Mouse (Mus musculus) MEL (cell line): ENCODE data around the gene Ncoa7.

Experiments
- CTCF ChIP-seq, 3 experiments: IDR thresholded peaks in 2 of 3; conservative IDR thresholded peaks in 1 of 3; 2 replicates each; pipeline ENCODE4 v1.5.1; 2011 to 2012; ENCODE audit warnings: low read length in 3 of 3, low read depth in 2 of 3, mild to moderate bottlenecking in 2 of 3, improper control_type of control experiment in 1 of 3, inconsistent platforms in 1 of 3, mixed read lengths in 1 of 3, moderate library complexity in 1 of 3; ENCODE audit not compliant: control insufficient read depth in 1 of 3, insufficient read depth in 1 of 3, poor library complexity in 1 of 3, severe bottlenecking in 1 of 3
- POLR2A ChIP-seq, 2 experiments: IDR thresholded peaks; 2 replicates each; pipeline ENCODE4 v1.6.1; 2011 to 2012; ENCODE audit warnings: low read length in 2 of 2, mild to moderate bottlenecking in 2 of 2, control low read depth in 1 of 2, improper control_type of control experiment in 1 of 2, low read depth in 1 of 2, moderate library complexity in 1 of 2; ENCODE audit not compliant: control insufficient read depth in 1 of 2, insufficient read depth in 1 of 2, poor library complexity in 1 of 2
- TCF12 ChIP-seq: IDR thresholded peaks from 2 replicates; pipeline ENCODE4 v1.6.1; 2014; ENCODE audit warnings: low read depth, mild to moderate bottlenecking, inconsistent platforms, low read length, improper control_type of control experiment, moderate library complexity
- UBTF ChIP-seq: IDR thresholded peaks from 2 replicates; pipeline ENCODE4 v1.6.1; 2012; ENCODE audit warnings: low read depth, mild to moderate bottlenecking, inconsistent platforms, low read length, improper control_type of control experiment, moderate library complexity, borderline replicate concordance; ENCODE audit not compliant: insufficient read depth

- TF ChIP-seq CTCF (IDR thresholded peaks at IDR 0.05 in 2 of 3, conservative IDR thresholded peaks at IDR 0.05 in 1 of 3; ENCODE audit: control insufficient read depth in 1 of 3, insufficient read depth in 1 of 3, low read depth in 2 of 3, low read length in 3 of 3, poor library complexity in 1 of 3, severe bottlenecking in 1 of 3) (no peak), POLR2A (IDR thresholded peaks at IDR 0.05; ENCODE audit: control insufficient read depth in 1 of 2, insufficient read depth in 1 of 2, low read depth in 1 of 2, low read length in 2 of 2, poor library complexity in 1 of 2) (no peak), TCF12 (no peak), UBTF (no peak)
Observed at GRCm38 (mm10) chr10:30842643-30843437, 39.7 kb upstream of the Ncoa7 start, which contains the start of gene Hey2.
